Mouse (Mus musculus): ENCODE measurements around the gene Taz.
A peak's percentile ranks its signal among the peaks of the same experiment; 100 is the strongest.

Gene Taz

DNA sequence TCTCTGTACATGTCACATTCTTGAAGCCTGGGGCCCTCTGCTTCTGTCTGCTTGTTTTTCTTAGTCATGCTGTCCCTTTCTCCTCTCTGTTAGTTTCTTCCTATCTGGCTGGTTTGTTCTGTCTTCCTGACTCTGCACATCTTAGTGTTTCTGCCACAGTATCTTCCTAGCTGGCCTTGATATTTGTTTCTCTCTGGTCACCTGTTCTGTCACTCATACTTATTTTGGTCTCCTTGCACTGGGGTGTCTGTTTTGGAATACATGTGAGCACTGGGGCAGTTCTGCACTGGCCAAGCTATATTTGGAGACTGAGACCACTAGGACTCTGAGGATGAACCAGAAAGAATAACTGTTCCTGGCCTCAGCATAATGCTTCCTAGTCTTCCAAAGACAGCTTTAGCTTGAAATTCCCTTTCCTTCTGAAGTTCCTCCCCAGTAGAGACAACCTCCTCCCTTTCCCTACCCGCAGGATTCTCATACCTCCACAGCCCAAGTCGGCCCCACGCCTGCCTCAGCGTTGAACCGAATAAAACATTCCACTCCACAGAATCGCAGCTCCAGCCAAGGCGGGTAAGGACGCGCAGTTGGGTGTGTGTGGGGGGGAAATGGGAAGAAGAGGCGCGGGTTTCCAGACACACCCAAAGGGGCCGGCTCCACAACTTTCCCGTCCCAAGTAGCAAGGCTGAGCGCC, 526 bp upstream of the Taz start:
- DNase-seq (ENCODE audit: low spot score in 2 of 2), result peak in 1 of 2 experiments; percentile 66

DNA sequence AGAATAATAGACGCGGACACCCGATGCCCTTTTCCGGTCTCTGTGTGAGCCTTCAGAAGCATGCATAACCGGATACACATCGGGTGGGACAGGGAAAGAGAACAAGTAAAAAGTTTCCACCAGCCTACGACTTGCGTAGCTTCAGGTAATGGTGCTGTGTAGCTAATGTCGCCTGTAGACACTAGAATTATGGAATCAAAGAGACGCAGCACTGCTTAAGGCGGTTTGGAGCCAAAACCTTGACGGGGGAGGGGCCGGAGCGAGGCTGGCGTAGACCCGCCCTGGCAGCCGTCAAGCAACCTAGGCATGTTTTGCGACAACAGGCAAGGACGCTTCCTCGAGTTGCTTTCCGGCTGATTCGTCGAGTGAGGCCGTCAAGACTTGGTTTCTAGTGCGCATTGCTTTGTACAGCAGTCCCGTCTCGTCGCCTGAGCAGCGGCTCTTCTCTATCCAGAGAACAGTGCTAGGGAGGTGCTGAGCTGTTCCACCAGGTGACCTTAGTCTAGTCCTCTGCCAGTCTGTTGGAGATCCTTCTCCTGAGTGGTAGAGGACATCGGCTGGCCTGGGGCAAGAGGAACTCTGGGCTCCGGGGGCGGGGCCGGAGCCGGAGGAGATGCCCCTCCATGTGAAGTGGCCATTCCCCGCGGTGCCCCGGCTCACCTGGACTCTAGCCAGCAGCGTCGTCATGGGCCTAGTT, 831 bp downstream of the Taz start:
- peak; percentile 72 to 83 for DNase-seq (ENCODE audit: low spot score in 2 of 2)

DNA sequence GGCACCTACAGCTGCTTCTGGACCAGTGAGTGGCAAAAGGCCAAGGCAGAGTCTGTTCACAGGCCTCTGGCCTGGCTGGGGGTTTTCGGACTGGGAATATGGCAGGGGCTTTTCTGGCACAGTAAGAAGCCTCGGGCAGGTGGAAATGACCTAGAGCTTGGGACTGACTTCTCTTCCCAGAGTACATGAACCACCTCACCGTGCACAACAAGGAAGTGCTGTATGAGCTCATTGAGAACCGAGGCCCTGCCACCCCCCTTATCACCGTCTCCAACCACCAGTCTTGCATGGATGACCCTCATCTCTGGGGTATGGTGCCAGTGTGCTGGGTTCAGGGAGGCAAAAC, 1.4 kb downstream of the Taz start:
- DNase-seq (ENCODE audit: low spot score in 2 of 2), result no peak

DNA sequence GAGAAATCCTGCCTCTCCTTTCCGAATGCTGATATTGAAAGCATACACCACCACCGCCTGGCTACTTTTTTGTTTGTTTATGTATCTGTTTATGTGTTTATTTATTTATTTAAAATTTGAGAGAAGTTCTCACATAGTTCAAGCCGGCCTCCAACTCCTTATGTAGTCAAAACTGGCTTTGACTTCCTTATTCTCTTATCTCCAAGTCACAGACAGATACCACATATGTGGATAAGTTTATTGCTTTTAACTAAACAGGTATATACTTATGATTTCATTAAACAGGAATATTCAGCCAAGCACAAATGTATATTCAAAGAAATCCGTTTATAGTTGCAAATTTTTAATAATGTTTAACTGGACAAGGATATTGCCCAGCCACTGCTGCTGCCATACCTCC, 11.7 kb downstream of the Taz start:
- DNase-seq (ENCODE audit: low spot score in 2 of 2), result no peak

DNA sequence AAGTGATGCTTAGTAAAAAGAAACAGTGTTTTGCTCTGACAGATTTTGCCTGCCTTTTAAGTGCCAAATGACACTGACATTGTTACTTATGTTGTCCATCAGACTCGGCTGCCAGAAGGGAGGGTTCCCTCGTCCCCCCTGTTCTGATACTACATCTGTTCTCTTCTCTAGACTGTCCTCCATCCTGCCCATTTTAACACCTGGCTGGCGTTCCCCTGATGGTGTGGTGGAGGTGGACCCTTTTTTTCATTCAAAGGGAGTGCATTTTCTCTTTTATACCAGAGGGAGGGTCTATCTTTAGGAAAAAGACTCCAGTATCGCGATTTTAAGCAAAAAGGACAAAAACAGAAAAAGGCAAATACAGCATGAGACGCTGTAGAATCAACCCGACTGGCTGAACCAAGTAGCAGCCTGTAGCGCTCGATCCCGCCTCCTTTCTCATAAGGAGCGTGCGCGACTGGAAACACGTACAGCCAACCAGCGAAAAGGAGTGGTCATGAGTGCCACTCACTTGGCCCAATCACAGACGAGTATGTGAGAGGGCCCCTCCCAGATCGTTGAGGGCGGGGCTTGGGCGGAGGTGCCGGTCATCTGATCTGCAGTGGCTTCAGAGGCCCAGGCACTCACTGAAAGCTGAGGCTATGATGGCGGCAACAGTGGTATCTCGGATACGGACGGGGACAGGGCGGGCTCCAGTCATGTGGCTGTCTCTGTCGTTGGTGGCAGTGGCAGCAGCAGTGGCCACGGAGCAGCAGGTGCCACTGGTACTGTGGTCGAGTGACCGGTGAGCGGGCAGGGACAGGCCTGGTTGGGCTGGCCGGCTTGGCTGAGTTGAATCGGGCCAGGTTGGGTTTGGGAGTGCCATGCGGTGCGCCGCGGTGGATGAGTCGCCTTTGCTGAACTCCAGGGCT, 15.1 kb downstream of the Taz start, which contains the start of gene Atp6ap1:
Gene Atp6ap1, plus strand, starts transcription at position 560 of the 911 bp plus-strand sequence.
- DNase-seq (ENCODE audit: low spot score in 2 of 2), result peak; percentile 92 to 93

DNA sequence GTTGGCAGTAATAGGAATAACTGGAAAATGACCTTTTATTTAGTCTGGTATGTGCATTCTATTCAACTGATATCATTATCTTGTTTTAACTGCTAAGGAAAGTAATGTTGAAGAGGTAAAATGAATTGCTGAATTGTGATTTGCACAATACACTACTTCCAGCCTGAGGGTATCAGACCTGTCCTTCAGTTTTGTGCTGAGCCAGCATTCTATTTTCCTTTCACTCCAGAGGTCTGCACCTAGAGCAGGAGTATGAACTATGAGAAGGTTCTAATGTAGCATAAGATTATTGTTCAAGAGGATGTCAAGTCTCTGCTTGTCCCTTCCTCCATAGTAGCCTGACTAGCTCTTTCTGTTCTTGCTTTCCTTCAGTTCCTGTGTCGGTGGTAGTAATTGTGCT, 16.6 kb downstream of the Taz start:
- no peak for DNase-seq (ENCODE audit: low spot score in 2 of 2)

DNA sequence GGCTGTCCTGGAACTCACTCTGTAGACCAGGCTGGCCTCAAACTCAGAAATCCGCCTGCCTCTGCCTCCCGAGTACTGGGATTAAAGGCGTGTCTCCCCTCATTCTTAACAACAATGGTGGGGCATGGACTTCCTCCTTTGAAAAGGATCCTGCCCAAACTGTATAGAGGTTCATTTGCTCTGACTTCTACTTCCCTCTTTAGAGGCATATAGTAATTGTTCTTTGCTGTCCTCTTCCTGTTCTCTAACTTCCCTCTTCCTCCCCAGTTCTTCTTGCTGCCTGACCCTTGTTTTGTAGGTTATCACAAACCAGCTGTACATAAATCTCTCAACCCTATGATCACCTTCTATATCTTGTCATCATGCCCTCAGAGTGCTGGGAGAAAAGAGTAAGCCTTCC, 18.0 kb downstream of the Taz start:
- DNase-seq (ENCODE audit: low spot score in 2 of 2), result no peak

DNA sequence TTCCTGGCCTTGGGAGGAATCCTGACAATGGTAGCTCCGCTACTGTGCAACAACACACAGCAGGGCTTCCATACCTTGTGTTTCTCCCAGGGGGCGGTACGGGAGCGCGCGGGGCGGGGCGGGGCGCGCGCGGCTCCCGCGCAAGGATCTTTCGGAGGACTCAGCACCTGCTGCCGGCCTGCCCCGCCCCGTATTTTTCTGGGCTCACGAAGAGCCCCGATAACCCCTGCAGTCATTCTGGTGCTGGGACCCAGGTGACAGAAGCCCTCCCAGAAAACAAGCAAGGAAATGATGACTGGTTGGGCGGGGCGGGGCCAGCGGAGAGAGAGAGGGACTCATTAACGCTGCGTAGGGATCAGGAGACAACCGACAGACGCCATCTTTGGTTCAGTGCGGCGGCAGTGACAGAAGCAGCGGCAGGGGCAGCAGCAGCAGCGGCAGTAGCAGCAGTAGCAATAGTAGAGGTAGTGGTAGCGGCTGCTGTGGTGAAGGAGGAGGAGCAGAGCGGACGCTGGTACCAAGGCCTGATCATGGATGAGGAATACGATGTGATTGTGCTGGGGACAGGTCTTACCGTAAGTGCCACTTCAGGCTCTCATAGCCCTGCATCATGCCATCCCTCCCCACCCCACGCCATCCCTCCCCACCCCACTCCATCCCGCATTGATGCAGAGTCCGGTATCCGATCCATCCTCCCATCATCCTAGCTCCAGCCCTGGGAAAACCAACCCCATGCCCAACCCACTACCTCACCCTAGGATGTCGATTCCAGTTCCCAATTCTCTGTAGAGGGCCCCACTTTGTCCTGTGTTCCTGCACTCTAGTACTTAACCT, 23.4 kb downstream of the Taz start, which contains the start of gene Gdi1:
Gene Gdi1, plus strand, starts transcription at position 132 of the 834 bp plus-strand sequence.
- DNase-seq (ENCODE audit: low spot score in 2 of 2), result peak; percentile 52 to 62

DNA sequence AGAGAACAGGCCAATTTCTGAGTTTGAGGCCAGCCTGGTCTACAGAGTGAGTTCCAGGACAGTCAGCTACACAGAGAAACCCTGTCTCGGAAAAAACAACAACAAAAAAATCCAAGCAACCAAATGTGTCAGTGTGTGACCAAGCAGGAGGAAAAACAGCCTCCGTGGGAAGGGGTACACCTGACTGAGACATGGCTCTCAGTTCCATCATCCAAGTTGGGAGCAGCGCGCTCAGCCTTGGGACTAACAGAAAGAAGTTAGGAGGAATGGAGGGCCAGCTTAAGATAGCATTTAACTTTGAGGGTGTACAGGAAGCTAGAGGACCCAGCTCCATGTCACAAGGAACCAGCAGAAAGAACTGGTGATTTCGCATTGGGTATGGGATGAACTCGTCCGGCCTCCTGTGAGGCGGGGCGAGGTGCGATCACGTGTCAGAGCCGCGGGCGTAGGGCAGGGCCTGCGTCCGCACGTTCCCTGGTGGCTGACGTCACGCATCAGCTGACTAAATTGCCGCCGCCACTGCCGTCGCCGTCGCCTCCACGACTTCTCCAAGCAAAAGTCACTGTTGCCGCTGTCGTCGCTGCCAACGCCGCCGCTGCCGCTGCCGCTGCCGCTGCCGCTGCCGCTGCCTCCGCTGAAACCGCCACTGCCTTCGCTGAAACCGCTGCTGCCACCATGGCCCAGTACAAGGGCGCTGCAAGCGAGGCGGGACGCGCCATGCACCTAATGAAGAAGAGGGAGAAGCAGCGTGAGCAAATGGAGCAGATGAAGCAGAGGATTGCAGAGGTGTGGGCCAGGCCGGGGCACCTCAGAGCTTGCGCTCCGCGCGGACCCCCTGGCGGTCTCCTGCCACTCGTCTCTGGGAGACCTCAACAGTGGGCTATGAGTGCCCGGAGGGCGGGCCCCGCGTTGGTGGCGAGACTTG, 31.1 kb downstream of the Taz start, which contains the start of gene Fam50a:
Gene Fam50a, plus strand, starts transcription at position 494 of the 925 bp plus-strand sequence.
- DNase-seq (ENCODE audit: low spot score in 2 of 2), result peak; percentile 75 to 87

DNA sequence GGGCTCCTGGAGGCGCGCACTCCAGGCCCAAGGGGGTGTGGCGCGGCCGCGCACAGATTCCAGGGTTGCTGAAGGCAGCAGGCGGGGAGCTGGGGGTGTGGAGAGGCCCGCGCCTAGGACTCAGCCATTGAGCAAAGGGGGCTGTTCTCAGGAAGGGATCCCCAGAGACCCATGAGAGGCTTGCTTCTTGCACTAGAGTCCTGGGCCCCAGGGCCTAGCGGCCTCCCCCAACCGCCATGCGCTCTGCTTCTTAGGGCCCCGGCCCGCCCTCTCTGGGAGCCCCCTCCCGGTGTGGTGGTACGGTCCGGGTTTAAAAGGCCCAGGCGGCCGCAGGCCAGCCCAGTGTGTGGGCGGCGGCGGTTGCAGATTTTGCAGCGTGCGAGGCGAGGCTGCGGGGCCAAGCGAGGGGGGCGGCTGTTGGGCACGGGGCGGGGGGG, 47.0 kb downstream of the Taz start, which contains the start of gene Plxna3:
Gene Plxna3, plus strand, starts transcription at position 342 of the 437 bp plus-strand sequence.
- DNase-seq (ENCODE audit: low spot score in 2 of 2), result peak; percentile 62 to 67

DNA sequence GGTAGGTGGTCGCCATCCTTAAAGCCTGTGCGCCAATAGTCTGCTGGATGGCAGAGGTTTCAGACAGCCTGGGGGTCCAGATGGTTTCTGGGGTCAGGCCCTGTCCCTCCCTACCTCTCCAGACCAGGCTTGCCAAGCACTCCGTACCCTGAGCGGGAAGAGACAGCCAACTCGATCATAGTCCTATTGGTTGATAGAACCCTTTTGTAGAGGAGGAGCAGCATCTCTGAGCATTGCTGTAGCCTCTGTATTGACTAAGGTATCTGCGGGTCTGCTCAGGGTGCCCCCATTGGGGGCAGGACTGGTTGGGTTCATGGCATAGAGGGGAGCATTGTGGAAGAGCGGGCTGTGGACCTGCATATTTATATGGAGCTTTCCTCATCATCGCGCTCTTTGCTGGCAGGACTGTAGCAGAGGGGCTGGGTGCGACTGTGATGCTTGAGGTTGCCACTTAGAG, 47.5 kb downstream of the Taz start:
- no peak for DNase-seq (ENCODE audit: low spot score in 2 of 2)

DNA sequence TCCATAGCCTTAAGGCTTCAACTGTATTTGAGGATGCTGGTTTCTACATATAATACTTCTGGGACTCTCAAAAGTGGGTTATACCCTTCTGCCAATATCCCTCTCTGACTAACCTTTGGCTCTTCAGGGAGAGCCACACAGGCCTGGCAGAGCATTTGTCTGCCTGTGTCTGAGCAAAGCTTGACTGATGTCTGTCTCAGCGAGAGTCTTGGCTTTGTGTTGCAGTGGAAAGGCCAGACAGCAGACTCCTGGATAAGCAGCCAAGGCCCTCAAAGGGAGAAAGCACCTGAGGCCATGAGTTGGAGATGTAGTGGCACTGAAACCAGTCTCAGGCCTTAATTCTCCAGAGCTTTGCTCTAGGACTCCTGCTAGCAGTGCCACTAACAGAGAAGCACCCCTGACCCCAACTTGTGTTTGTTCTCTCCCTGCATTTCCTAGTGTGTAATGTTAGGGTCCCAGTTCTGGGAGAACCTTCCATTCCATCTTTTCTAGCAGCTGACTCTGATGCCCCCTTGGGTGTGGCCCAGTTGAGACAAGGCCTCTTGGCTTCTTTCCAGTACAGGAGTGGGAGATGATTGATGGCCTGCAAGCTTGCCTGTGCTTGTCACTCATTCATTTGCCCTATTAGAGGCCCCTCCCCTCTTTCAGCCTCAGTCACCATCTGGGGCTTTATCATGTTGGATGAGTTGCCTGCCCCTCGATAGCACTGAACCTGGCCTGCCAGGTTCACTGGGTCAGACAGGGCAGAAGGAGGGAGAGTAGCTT, 48.6 kb downstream of the Taz start:
- no peak for DNase-seq (ENCODE audit: low spot score in 2 of 2)
